Mouse (Mus musculus) adrenal gland (tissue): ENCODE measurements around the gene Gm6993.

ENCODE experiments used
- intact Hi-C: fragments of 180-260 bp; cut with DNase I; formaldehyde crosslinking; loops from one replicate; pipeline ENCODE4 v1.15.1; 2025

Gm6993 gene

DNA sequence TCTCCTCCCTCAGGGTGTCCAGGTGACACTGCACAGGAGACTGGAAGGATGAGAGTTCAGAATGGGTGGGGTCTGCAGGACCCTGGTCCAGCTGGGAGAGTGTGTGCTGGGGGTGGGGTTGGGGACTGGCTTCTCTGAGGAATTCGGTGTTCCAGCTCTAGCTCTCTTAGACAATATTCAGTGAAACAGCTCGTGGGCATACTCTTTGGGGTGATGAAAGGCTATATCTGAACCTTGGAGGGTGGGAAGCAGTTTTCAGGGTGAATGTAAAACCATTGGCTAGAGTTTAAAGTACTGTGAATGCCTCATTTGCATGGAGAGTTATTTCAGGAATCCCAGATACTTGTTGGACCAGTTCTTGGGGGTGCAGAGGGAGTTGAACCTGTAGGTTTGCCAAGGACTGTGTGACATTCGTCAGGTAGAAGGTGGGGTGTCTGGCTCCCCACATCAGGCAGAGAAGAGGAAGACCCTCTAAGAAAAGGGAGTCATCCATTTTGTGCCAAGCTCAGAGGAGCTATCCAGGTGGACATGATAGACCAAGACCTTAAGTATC lies 1.5 kb upstream of the Gm6993 start:
- intact Hi-C loops = no loop called here

DNA sequence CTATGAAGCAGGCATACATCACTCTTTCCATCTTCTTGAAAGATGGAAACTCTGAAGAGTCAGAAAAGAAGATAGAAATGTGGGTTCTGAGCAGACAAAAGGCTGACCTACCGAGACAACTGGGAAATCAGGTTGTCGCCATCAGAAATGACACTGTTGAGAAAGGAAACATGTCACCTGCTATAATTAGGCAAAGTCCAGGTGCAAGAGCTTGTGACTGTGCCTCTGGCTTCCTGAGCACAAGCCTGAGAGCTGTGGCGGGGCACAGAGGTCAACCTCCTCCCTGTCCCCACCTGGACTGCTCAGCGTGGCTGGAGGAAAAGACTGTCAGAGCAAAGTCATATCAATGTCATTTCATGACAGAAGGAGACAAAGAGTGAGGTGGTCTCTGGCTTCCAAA lies 772 bp upstream of the Gm6993 start:
- intact Hi-C loops = no loop called here

DNA sequence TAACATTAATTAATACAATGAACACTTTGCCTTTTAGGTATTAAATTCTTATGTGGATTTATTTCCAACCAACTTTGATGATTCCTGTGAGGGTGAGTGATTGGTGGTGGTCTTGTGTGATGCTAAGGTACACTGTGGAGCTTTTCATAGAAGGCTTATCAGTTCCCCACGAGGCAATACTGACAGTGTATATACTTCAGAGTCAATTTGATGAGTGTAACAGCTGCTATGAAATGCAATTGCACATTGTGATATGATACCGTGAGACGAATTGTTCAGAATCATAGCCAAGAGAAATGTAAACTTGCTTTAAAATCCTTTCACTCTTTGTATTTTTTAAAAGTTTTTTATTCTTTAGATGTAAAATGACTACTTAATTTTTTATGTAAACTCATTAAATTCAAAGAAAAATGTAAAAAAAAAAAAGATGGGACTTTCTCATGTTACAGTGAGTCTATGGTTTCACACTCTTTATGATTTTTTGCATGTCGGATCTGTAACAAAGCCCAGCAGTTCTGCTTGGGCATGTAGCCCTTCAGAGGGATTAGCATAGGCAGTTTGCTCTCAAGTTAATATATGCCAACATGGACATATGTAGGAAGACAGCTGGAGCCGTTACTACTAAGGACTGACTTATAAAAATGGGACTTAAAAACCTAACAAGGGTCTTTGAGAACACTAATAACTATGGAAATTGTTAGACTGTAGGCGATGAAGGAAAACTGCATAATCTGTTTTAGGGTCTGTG lies 1.2 kb downstream of the Gm6993 start:
- intact Hi-C loops = no loop called here

DNA sequence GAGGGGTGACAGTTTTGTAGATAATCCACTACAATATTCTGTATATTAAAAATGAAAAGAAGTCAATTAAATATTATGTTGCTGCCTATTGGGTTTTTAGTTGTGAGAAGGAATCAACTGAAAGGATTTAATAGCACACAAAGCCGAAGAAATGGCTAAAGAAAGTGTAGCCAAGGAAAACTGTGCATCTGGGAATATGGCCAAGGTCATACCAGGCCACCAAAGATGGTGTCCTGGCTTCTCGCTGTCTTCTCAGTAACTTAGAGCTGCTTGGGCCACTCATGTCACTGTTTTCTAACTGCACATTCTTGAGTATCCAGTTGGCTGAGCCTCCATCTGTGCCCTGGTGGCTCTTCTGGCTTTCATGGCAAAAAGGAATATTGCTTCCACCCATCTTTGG lies 3.4 kb downstream of the Gm6993 start:
- intact Hi-C loops = no loop called here

DNA sequence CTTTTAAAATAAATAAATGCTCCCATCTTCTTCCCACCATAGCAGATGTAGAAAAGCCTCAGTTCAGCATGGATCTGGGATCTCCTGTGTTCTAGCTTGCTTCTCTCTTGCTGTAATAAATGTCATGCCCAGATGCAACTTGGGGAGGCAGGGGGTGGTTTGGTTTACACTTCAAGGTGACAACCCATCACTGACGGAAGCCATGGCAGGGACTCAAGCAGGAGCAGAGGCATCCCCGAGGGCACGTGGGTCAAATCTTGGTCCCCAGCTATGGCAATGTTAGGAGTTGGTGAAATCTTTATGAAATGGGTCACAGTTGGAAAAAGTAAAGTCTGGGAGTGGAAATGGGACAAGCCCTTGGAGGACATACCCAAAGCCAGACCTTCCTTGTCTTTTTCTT lies 4.1 kb downstream of the Gm6993 start:
- intact Hi-C loops = no loop called here

DNA sequence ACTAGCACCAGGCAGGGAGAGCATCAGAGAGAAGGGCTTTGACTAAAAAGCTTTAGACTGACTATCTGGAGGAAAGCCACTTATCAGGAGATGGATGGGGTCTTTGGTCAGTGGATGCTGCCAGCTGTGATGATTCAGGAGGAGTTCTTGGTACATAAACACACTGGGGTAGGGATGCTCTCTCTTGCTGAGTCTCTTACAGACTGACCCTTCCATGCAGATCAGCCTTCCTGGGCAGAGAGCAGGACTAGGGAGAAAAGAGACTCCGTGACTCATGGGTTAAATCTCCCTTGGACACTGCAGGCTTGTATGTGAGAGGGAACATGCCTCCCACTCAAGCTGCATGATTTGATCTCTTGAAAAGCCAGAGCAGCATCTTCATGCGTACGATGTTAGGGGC lies 5.6 kb downstream of the Gm6993 start:
- intact Hi-C loops = no loop called here

DNA sequence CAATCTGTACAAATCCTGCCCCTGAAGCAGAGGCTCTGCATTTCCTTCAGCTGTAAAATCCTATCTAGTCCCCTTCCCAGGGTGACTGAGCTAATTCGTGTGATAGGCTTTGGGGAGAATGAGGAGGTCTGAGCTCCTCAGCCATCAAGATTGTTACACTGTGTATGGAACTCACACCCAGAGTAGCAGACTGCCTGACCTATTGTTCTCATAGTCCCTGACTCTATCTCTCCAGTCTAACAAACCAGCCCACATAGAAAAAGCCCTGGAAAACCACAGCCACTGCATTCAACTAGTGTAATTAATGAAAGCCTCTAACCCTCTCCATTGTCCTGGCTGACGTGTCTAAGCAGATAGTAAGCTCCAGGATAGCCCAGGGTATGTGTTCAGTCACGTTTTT lies 6.0 kb downstream of the Gm6993 start:
- intact Hi-C loops = no loop called here

DNA sequence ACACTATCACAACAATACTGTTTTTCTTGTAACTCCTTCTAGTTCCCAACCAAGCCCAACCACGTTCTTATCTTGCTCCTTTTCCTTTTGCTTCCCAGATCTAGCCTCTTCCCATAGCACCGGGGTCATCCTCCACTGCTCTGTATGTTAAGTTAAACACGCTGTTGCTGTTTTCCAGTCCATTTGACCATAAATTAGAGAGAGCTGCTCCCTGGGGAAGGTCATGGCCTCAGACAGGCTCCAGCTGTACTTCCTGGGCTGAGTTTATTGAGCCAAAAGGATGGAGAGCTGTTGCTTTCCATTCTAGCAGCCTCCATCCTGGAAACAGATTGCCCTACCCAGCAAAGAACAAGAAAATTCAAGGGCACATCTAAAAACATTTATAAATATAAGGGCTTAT lies 7.6 kb downstream of the Gm6993 start:
- intact Hi-C loops = no loop called here

DNA sequence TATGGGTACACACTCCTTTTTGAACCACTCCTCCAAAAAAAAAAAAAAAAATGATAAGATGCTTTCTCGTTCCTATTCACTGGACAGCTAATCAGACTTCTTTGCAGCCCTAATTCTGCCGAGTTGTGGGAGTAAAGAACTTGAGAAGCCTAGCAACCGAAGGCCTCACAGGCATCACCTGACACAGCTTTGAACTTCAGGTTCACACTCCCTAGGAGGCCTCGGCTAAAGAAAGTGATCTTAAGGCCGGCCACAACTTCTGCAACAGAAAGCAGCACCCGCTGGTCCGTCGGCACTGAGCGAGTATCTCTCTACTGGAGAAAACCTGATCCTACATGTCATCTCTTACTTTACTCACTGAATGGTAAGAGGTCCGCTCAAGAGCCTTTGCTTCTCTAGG lies 8.1 kb downstream of the Gm6993 start:
- intact Hi-C loops = no loop called here

DNA sequence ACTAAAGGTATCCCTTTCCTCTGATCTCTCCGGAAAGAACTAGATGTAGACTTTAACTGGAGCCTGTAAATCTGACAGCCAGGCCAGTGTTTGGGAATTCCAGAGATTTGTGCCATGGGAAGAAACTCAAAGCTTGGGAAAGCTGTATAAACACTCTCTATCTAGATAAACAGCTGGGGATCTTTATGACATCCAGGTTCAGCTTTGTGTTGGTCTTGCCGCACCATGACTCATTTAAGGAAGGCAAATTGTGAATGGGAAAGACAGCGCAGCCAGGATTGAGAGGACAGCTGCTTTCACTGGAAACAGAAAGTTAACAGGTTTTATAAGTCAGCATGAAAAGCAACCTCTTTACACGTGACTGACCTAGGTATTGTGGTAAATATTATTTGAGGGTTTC lies 11.7 kb downstream of the Gm6993 start:
- intact Hi-C loops = no loop called here

DNA sequence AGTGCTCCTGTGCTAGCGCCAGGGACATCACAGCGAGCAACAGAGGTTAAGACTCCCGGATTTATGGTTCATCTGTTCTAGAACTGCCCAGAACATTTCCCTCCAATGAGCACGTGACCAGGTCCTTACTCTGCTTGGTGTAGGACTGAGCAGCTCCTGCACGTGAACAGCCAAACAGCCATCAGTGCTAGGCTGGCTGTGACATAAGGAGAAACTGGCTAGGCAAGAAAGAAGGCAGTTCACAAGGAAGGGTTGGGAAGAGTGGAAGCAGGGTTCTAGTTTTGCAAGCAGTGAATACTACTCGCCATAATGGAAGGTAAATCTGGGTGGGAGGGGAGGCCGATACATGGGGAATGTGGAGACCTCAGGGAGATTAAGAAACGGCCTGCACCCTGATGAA lies 14.4 kb downstream of the Gm6993 start:
- intact Hi-C loops = no loop called here

DNA sequence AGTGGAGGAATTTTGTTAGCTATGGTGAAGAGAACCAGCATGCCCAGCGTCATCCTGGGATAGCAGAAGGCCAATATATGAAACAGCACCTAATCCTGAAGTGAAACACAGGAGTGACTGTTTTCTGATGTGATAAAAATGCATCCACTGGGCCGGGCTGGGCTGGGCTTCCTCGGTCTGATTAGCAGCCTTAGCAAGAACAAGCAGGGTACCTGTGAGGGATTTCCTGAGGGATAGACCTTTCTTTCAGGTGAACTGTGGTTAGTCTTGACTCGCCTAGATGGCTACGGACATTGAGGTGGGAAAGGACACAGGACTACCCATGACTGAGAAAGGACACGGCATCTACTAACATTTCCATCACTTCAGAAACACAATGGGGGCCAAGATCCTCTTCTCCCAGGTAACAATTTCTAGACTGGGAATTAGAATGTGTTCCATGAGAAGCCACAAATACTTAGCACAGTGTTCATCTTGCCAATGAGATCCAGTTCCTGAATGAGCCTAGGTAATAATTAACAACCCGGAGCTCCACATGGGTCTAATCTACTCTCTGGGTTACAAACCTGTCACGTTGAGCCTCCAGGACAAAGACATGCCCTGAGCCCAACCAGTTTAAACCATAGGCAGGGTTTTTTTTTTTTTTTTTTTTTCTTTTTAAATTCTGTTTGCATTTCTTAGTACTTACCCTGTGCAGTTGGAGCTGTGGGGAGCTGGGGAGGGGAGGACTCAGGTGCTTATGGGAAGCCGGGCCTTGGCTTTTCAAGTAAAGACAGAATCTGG lies 15.7 kb downstream of the Gm6993 start:
- intact Hi-C loops = no loop called here

DNA sequence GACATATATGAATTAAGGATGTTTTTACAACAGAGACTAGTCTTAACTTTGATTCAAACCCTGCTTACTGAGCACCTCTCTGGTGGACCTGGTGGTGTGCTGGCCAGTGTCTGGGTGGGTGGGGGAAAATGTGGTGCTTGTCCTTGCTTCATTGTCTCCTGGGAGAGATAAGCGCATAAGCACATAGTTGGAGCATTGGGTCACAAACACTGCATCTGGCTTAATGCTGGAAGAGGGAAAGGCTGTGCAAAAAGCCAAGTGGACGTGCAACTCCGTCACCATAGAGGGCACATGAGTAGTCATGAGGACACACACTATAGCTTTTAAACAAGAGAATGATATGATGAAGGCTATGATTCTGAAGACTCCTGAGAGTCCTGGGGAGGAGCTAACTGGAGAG lies 21.3 kb downstream of the Gm6993 start:
- intact Hi-C loops = loop anchor here (5.0 kb wide), 1 partner anchor 90 kb away; no protein-coding TSS in a partner anchor

DNA sequence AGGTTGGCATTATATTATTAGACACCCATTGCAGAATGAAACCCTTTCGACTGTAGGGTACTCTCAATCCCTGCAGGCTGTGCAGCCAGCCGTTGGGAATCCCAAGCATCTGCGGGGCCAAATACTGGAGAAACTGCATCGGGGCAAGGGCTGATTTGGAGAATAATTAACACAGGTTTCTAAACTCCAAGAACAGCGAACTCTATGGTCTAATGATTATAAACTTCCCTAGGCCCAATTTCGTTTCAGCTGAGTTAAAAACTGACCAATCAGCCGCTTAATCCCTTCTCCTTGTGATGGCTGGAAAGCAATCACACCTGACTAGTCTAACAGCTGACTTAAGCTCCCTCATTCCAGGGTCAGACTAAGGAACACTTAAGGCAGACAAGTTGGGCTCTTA lies 23.4 kb downstream of the Gm6993 start:
- intact Hi-C loops = loop anchor here (5.0 kb wide), 1 partner anchor 92 kb away; no protein-coding TSS in a partner anchor

DNA sequence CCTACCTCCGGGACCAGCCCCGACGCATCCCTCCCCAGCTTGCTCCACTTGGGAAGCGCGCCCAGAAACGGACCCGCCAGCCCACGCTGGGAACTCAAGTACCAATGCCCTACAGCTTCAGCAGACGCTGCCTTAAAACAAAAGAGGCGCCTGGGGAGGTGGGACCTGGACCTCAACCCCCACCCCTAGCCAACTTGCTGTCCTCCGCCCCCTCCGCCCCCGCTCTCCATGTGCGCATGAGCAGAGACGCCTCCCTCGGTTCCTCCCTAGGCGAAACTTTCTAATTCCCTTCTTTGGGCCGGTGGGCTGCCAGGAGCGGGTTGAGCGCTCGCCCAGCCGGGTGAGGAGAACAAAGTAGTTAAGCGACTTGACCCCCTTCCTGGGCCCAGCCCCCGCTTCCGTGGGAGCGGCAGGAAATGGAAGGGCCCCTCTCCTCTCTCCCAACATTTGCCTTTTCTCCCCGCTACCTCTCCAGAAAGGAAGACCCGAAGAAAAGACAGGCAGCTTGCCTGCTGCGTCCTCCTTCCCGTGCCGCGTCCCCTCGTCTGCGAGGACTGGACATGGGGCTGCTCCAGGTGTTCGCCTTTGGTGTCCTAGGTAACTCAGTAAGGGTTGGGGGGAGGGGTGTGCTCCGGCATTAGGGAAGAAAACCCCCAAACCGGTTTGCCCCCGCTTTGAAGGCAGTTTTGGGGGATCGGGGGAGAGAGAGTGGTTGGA lies 24.6 kb downstream of the Gm6993 start, which contains the start of gene Lamb1:
Gene Lamb1 (plus strand): TSS at position 230 of the 717 bp plus-strand sequence.
- intact Hi-C loops = no loop called here

DNA sequence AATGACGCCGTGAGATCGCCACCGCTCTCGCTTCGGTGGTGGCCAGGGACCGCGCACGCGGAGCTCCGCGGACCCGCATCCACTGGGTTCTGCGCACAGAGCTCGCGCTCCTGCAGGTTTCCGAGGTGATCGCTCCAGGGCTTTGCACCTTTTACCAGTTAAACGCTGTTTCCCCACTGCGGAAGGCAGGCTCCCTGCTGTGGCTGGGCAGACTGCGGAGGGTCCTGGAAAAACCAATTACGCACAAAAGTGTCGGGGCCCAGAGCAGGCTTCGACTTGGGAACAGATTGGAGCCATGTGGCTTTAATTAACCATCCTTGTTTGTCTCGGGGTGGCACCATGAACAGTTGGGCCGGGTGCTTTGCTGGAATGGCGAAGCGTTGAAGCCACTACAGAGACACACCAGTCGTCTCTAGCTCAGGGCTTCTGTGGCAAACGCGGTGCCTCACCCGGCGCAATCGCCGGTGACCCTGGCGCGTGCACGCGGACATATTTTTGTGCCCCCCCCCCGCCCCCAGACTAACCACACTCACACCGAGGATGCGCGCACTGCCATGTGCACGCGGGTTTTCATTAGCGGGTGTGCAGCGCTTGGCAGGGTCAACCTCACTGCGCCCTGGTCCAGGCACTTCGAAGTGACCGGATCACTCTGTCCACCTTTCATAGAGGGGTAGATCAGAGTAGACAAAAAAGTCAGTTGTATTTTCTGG lies 25.3 kb downstream of the Gm6993 start:
- intact Hi-C loops = no loop called here

DNA sequence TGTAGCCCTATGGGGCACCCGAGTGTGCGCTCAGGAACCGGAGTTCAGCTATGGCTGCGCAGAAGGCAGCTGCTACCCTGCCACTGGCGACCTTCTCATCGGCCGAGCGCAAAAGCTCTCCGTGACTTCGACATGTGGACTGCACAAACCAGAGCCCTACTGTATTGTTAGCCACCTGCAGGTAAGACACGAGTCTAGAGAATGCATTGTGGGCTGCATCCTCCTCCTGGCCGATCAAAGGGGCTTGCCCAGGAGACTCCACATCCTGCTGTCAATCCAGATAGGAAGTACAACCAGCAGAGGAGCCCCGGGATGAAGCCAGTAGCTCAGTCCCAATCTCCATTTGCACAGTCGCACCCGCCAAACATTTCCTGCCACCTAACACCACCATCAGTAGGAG lies 26.1 kb downstream of the Gm6993 start:
- intact Hi-C loops = no loop called here

DNA sequence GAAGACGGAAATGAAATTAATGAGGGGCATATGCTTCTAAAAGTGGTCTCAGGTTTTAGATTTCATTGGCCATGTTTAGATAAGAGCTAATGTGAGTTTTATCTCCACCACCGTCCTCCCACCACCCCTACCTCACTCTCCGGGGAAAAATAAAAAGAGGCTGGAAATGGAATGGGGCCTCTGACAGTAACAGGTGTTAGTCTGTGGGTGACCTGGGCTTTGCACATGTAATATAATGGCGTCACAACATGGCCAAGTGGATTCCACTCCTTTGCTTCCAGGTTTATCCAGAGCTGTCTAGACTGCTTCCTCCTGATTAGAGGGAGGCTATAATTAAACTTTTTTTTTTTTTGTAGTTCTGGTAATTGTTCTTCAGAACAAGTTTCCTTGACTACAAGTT lies 26.8 kb downstream of the Gm6993 start:
- intact Hi-C loops = no loop called here

DNA sequence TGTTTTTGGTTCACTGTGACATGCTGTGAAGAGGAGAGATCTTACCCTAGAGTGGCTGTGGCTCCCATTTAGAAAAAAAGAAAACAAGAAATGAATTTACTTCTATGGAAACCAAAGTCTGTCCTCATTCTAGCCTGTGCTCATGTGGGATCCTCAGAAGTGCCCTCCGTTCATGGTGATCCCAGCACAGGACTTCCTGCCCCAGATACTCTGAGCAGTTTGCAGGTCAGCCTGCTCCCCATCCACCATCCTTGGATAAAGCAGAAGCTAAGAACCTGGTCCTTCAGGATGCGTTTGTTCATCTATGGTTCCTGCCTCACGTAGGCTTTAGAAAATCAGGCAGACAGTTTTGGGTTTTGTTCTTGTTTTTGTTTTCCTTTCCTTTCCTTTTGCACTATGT lies 27.7 kb downstream of the Gm6993 start:
- intact Hi-C loops = no loop called here

DNA sequence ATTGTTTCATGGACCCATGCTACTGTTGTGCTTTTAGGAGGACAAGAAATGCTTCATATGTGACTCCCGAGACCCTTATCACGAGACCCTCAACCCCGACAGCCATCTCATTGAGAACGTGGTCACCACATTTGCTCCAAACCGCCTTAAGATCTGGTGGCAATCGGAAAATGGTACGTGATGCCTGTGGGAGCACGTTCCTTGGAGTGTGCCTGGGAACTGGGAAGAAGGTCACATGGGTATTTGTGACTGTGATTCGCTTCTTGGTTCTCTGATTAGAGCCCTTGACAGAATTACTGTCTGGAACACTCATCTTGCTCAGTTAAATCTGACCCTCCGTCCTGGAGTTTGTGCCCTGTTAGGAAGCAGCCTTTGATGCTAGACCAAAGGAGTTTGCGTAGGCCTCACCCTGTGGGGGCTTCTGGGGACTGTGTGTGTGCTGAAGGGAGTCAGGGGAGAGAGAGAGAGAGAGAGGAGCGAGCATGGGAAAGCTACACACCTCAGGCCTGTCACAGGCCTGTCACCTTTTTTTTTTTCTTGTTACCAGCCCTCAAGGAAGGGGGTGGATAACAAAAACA lies 28.5 kb downstream of the Gm6993 start:
- intact Hi-C loops = no loop called here

DNA sequence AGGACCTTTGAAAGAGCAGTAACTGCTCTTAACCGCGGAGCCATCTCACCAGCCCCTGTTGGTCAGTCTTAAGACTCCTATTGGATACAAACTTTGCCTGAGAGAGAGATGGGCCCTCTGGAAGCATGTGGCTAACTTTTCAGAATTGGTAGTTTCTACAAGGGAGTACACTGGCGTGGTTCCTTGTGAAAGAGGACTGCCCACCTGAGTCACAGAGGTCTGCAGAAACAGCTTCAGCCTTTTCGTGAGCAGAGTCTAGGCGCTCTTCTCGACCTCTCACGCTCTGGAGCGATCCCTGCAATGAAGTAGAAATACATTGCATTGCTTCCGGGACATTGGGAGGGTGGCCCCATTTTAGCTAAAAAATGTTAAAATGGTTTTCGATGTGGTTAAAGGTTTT lies 29.8 kb downstream of the Gm6993 start:
- intact Hi-C loops = no loop called here
